Mouse (Mus musculus): Measurements from ENCODE around the gene Zfp282.

DNA sequence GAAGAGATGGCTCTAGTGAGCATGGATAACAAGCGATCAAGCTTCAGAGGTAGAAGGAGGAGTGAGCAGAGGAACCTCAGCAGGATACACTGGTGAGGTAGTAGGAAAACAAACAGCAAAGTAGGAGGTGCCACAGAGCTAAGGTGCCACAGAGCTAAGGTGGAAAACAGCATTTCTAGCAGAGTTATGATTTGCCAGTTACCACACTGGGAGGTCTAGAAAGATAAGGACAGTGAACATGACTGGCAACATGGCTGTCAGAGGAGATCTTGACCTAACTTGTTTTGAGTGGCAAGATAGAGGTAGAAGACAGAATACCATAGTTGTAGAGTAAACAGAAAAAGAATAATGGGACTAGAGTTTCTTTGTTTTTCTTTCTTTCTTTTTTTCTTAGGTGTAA, 34.7 kb upstream of the Zfp282 start:
- no peak for TF ChIP-seq CTCF (IDR thresholded peaks at IDR 0.05; ENCODE audit: low read depth, low read length)
- no peak for TF ChIP-seq POLR2A (IDR thresholded peaks at IDR 0.05; ENCODE audit: extremely low read depth, insufficient read depth, low read length)
